Mouse (Mus musculus): ENCODE data around the gene Fads1. TPM values are rescaled to one million over a fixed set of nuclear protein-coding genes. Genes with fewer than 3 reads are reported as not detected.

Gene Fads1
- polyA plus RNA-seq, 1 experiment from 2014 or later: 148 TPM

- ATAC-seq (ENCODE audit: low FRiP score): peak; percentile 46; the same call in 1 of the 2 replicates
- H3K9ac ChIP-seq: no peak overlapping the region
- DNase-seq (ENCODE audit: low spot score): peak; percentile 91
- H3K4me3 ChIP-seq (replicated peaks; ENCODE audit: low read length): no peak overlapping the region
- H3K4me2 ChIP-seq (replicated peaks): no peak overlapping the region
- H3K4me1 ChIP-seq (replicated peaks; ENCODE audit: control insufficient read depth, insufficient read depth, low read length): peaks cover 9% of the 10 kb centered on the region
- no peak overlapping the region for H3K27ac ChIP-seq
- 31% methylated on average over 3 of the region's 3 CpGs for WGBS
- H3K9me3 ChIP-seq (ENCODE audit: control insufficient read depth, low read length): no peaks in the 10 kb centered on the region
- H3K36me3 ChIP-seq (replicated peaks; ENCODE audit: control insufficient read depth, insufficient read depth): peaks cover 58% of the 10 kb centered on the region
- H3K27me3 ChIP-seq (ENCODE audit: control insufficient read depth, insufficient read depth, low read length): no peaks in the 10 kb centered on the region
Observed at GRCm38 (mm10) chr19:10198723-10199122, 16.0 kb downstream of the Fads1 start.

- no peak; the same call in 1 of the 2 replicates for ATAC-seq (ENCODE audit: low FRiP score)
- Histone ChIP-seq H3K36me3 (replicated peaks; ENCODE audit: control insufficient read depth, insufficient read depth) (peaks cover 46% of the 10 kb centered on the region), H3K4me1 (replicated peaks; ENCODE audit: control insufficient read depth, insufficient read depth, low read length) (peaks cover 16% of the 10 kb centered on the region), H3K9ac (peak overlapping the region; percentile 82), H3K4me3 (replicated peaks; ENCODE audit: low read length) (peak overlapping the region; percentile 52), H3K4me2 (replicated peaks) (peak overlapping the region; percentile 82), H3K27ac (no peak overlapping the region), H3K27me3 (ENCODE audit: control insufficient read depth, insufficient read depth, low read length) (no peaks in the 10 kb centered on the region), H3K9me3 (ENCODE audit: control insufficient read depth, low read length) (no peaks in the 10 kb centered on the region)
- WGBS: 4% methylated on average over 23 of the region's 23 CpGs
- no peak for DNase-seq (ENCODE audit: low spot score)
Observed at GRCm38 (mm10) chr19:10203146-10203847, 20.6 kb downstream of the Fads1 start.

- no peaks in the 10 kb centered on the region for H3K27me3 ChIP-seq (ENCODE audit: control insufficient read depth, insufficient read depth, low read length)
- DNase-seq (ENCODE audit: low spot score) (peak; percentile 92), ATAC-seq (ENCODE audit: low FRiP score) (peak; percentile 95)
- peak within 1 kb of the TSS; percentile 82 for H3K9ac ChIP-seq
- under 1% methylated on average over 40 of the region's 40 CpGs for WGBS
- H3K4me1 ChIP-seq (replicated peaks; ENCODE audit: control insufficient read depth, insufficient read depth, low read length): peaks cover 16% of the 10 kb centered on the region
- peak within 1 kb of the TSS; percentile 82 for H3K4me2 ChIP-seq (replicated peaks)
- H3K27ac ChIP-seq: peak within 1 kb of the TSS; percentile 84
- H3K36me3 ChIP-seq (replicated peaks; ENCODE audit: control insufficient read depth, insufficient read depth): peaks cover 53% of the 10 kb centered on the region
- peak within 1 kb of the TSS; percentile 52 for H3K4me3 ChIP-seq (replicated peaks; ENCODE audit: low read length)
- H3K9me3 ChIP-seq (ENCODE audit: control insufficient read depth, low read length): no peaks in the 10 kb centered on the region
Observed at GRCm38 (mm10) chr19:10203848-10204615, 21.3 kb downstream of the Fads1 start, which contains the start of the genes Tmem258 and Fen1. Gene Tmem258 (plus strand): TSS chr19:10204014. Gene Fen1 (minus strand): TSS chr19:10204169.

DNA sequence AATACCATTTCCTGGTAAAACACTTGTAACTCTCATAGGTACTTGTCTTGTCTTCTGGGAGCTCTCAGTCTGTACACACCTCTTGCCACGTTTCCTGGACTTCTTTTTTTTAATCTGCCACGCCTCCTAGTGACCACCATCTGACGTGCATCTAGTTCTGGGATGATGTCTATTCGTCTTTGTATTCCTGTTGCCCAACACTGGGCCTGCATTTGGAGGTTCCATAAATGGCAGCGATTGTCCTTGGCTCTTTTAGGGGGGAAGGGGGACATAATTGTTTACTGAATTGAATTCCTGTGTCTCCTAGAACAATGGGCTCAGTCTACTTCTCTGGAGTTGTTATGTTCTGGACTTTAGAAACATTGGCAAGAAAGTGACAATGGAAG is 21.9 kb downstream of the Fads1 start:
- H3K4me3 ChIP-seq (replicated peaks; ENCODE audit: low read length): peak overlapping the region; percentile 52
- H3K9me3 ChIP-seq (ENCODE audit: control insufficient read depth, low read length): no peaks in the 10 kb centered on the region
- H3K4me2 ChIP-seq (replicated peaks): peak overlapping the region; percentile 82
- H3K4me1 ChIP-seq (replicated peaks; ENCODE audit: control insufficient read depth, insufficient read depth, low read length): peaks cover 16% of the 10 kb centered on the region
- peak; percentile 52 for DNase-seq (ENCODE audit: low spot score)
- H3K36me3 ChIP-seq (replicated peaks; ENCODE audit: control insufficient read depth, insufficient read depth): peaks cover 53% of the 10 kb centered on the region
- H3K27me3 ChIP-seq (ENCODE audit: control insufficient read depth, insufficient read depth, low read length): no peaks in the 10 kb centered on the region
- H3K9ac ChIP-seq: peak overlapping the region; percentile 82
- H3K27ac ChIP-seq: peak overlapping the region; percentile 84
- no peak for ATAC-seq (ENCODE audit: low FRiP score)
- WGBS: 2% methylated on average over 5 of the region's 5 CpGs

DNA sequence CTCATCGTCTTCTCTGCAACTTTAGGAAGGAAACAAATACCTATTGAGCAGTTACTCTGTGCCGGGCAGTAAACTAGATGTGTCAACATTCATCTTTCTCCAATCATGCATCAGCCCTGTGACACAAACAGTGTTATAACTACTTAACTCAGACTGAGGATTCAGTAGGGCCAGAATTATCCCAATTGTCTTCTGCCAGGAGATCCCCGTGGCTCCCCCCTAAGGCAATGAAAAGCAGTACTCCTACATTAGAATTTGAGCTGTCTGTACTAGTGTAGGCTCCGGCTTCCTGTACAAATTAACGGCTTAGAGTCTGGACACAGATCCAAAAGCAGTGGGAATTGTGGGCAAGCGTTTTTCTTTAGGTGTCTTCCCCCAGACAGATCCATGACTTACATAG is 22.4 kb downstream of the Fads1 start:
- peak overlapping the region; percentile 84; the same call in 1 of the 2 replicates for H3K27ac ChIP-seq
- no peaks in the 10 kb centered on the region for H3K27me3 ChIP-seq (ENCODE audit: control insufficient read depth, insufficient read depth, low read length)
- ATAC-seq (ENCODE audit: low FRiP score) (no peak), DNase-seq (ENCODE audit: low spot score) (no peak)
- H3K4me1 ChIP-seq (replicated peaks; ENCODE audit: control insufficient read depth, insufficient read depth, low read length): peaks cover 16% of the 10 kb centered on the region
- H3K4me3 ChIP-seq (replicated peaks; ENCODE audit: low read length): peak overlapping the region; percentile 52
- WGBS: 75% methylated on average over 6 of the region's 6 CpGs
- peak overlapping the region; percentile 82; the same call in 1 of the 2 replicates for H3K9ac ChIP-seq
- peaks cover 53% of the 10 kb centered on the region for H3K36me3 ChIP-seq (replicated peaks; ENCODE audit: control insufficient read depth, insufficient read depth)
- H3K9me3 ChIP-seq (ENCODE audit: control insufficient read depth, low read length): no peaks in the 10 kb centered on the region
- H3K4me2 ChIP-seq (replicated peaks): peak overlapping the region; percentile 82

DNA sequence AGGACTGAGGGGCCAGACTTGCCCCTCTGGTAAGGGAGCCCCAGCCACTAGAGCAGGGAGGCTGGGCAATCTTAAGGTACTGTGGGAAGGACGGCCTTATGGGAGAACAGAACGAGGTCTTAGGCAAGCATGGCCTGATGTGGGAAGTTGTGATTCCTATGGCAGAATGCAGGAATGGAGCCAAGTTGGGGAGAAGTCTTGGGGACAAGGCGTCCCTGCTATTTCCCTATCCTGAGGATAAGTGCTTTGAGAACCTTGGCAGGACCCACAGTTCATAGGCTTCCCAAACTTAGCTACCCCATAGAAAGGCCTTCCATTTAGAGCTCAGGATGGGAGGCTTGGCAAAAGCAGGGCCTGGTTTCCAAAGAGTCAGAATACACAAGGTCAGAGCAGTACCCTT is 26.2 kb downstream of the Fads1 start:
- Histone ChIP-seq H3K9me3 (ENCODE audit: control insufficient read depth, low read length) (no peaks in the 10 kb centered on the region), H3K9ac (no peak overlapping the region), H3K27ac (no peak overlapping the region), H3K27me3 (ENCODE audit: control insufficient read depth, insufficient read depth, low read length) (no peaks in the 10 kb centered on the region), H3K36me3 (replicated peaks; ENCODE audit: control insufficient read depth, insufficient read depth) (peaks cover 62% of the 10 kb centered on the region), H3K4me2 (replicated peaks) (no peak overlapping the region), H3K4me1 (replicated peaks; ENCODE audit: control insufficient read depth, insufficient read depth, low read length) (peaks cover 7% of the 10 kb centered on the region), H3K4me3 (replicated peaks; ENCODE audit: low read length) (no peak overlapping the region)
- ATAC-seq (ENCODE audit: low FRiP score) (no peak), DNase-seq (ENCODE audit: low spot score) (no peak)
- WGBS: 91% methylated on average over 3 of the region's 3 CpGs

DNA sequence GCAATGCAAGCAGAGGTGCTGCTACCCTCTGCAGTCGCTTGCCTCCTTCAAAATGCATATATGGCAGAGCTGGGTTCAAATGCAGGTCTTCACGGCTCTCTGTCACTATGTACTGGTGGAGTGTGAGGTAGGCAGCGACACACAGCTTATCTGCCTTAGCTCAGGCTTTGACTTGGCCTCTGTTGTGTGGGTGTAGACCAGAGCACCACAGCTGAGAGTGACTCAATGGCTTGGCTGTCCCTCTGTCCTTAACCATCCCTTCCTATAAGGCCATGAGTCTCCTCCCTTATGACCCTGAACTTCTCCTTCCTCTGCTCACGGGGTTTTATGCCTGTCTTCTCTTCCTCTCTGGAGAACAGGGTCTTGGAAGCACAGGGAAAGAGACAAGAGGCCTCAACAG is 28.2 kb downstream of the Fads1 start:
- no peaks in the 10 kb centered on the region for H3K9me3 ChIP-seq (ENCODE audit: control insufficient read depth, low read length)
- no peaks in the 10 kb centered on the region for H3K4me1 ChIP-seq (replicated peaks; ENCODE audit: control insufficient read depth, insufficient read depth, low read length)
- H3K27me3 ChIP-seq (ENCODE audit: control insufficient read depth, insufficient read depth, low read length): no peaks in the 10 kb centered on the region
- 86% methylated on average over 4 of the region's 4 CpGs for WGBS
- no peak overlapping the region for H3K9ac ChIP-seq
- DNase-seq (ENCODE audit: low spot score) (no peak), ATAC-seq (ENCODE audit: low FRiP score) (no peak)
- no peak overlapping the region for H3K4me2 ChIP-seq (replicated peaks)
- peaks cover 60% of the 10 kb centered on the region for H3K36me3 ChIP-seq (replicated peaks; ENCODE audit: control insufficient read depth, insufficient read depth)
- H3K27ac ChIP-seq: no peak overlapping the region
- no peak overlapping the region for H3K4me3 ChIP-seq (replicated peaks; ENCODE audit: low read length)

DNA sequence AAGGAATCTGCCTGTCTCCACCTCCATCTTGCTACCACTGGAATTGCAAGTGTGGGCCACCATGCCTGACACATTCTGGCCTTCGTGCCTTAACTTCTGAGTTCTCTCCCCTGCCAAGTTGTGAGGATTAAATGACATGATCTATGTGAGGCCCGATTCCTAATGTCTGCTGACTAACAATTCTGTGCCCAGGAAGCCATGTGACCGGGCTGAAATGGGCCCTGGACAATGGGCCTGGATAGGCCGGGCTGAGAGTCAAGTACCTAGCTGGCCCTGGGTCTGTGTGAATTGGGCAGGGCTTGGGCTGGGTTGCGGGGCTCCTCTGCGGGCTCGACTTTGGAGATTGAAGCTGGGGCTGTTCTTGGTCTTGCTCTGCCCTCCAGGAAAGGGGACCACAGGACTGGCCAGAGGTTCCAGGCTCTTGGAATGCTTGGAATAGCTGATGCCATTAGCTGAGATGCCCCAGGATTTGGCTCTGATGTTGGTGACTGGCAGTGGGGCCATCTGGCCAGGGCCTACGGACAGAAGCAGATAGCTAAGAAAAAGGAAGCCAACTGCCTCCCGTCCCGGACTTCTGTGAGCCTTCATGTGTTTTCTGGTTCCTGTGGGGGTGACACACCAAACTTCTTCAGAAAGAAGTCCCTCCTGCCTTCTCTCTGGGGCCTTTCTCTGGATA is 31.2 kb downstream of the Fads1 start:
- Histone ChIP-seq H3K4me1 (replicated peaks; ENCODE audit: control insufficient read depth, insufficient read depth, low read length) (no peaks in the 10 kb centered on the region), H3K27me3 (ENCODE audit: control insufficient read depth, insufficient read depth, low read length) (no peaks in the 10 kb centered on the region), H3K27ac (no peak overlapping the region), H3K9me3 (ENCODE audit: control insufficient read depth, low read length) (no peaks in the 10 kb centered on the region), H3K4me3 (replicated peaks; ENCODE audit: low read length) (no peak overlapping the region), H3K4me2 (replicated peaks) (no peak overlapping the region), H3K36me3 (replicated peaks; ENCODE audit: control insufficient read depth, insufficient read depth) (peaks cover 30% of the 10 kb centered on the region), H3K9ac (no peak overlapping the region)
- ATAC-seq (ENCODE audit: low FRiP score): no peak
- WGBS: 92% methylated on average over 10 of the region's 10 CpGs
- DNase-seq (ENCODE audit: low spot score): no peak

DNA sequence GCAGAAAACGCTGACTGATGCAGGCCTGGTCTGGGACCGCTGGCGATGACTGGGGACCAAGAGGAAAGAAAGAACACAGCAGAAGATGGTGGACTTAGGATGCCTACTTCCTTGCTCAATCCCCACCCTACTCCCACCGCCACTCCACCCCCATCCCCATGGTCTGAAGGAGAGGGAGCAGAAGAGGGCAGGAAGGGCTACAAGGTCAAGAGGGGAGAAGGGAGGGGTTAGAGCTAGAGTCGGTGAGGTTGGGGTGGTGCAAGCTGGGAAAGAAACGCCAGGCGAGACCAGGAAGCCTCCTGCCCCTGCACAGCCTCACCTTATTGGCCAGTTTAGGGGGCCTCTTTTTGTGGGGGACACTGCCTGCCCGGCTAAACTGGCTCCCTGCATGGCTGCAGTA is 33.4 kb downstream of the Fads1 start:
- Histone ChIP-seq H3K4me1 (replicated peaks; ENCODE audit: control insufficient read depth, insufficient read depth, low read length) (no peaks in the 10 kb centered on the region), H3K9me3 (ENCODE audit: control insufficient read depth, low read length) (no peaks in the 10 kb centered on the region), H3K4me2 (replicated peaks) (no peak overlapping the region), H3K27me3 (ENCODE audit: control insufficient read depth, insufficient read depth, low read length) (no peaks in the 10 kb centered on the region), H3K4me3 (replicated peaks; ENCODE audit: low read length) (no peak overlapping the region), H3K27ac (no peak overlapping the region), H3K9ac (no peak overlapping the region), H3K36me3 (replicated peaks; ENCODE audit: control insufficient read depth, insufficient read depth) (peaks cover 12% of the 10 kb centered on the region)
- DNase-seq (ENCODE audit: low spot score) (no peak), ATAC-seq (ENCODE audit: low FRiP score) (no peak)
- 74% methylated on average over 8 of the region's 8 CpGs for WGBS

Data from hindbrain, embryonic 14.5 days (tissue).